Mouse (Mus musculus) liver, embryonic 14.5 days (tissue): ENCODE measurements at regions not wholly inside any gene's neighbourhood (a gene's known extent, or its start where the extent isn't known, plus 50 kb on each side); places are given as distances from the start of the nearest gene placed in this dataset.

Experiments
- ATAC-seq: fragments of 200-750 bp; cut with Nextera tagmentation; 2 replicates; pipeline ENCODE4 v1.8.0; 2017; ENCODE audit warnings: moderate number of reproducible peaks, mild to moderate bottlenecking, moderate library complexity; ENCODE audit not compliant: insufficient read depth
- DNase-seq, 3 experiments: peaks; one replicate each; pipeline ENCODE4 v3.0.0-alpha.2; 2012 to 2013; ENCODE audit warnings: low read depth in 3 of 3, low spot score in 3 of 3
- H3K27ac ChIP-seq: fragments of 300-500 bp; sonication (generic); 2 replicates; pipeline ENCODE4 v1.5.1; 2014; ENCODE audit warnings: moderate library complexity, mild to moderate bottlenecking, control low read depth, inconsistent platforms
- H3K27me3 ChIP-seq: fragments of 300-500 bp; sonication (generic); 2 replicates; pipeline ENCODE4 v1.6.1; 2014; ENCODE audit warnings: mild to moderate bottlenecking, low read length, moderate library complexity; ENCODE audit not compliant: control insufficient read depth, insufficient read depth
- H3K36me3 ChIP-seq: fragments of 300-500 bp; sonication (generic); replicated peaks from 2 replicates; pipeline ENCODE4 v1.6.1; 2014; ENCODE audit warnings: low read depth; ENCODE audit not compliant: control insufficient read depth, insufficient read depth
- H3K4me1 ChIP-seq, 2 experiments: fragments of 200-500 bp in 1 of 2; fragments of 300-500 bp in 1 of 2; sonication (generic) in 1 of 2; replicated peaks; 2 replicates each; pipeline ENCODE4 v1.6.1; 2012 to 2014; ENCODE audit warnings: antibody characterized with exemption in 1 of 2, inconsistent platforms in 1 of 2, low read length in 1 of 2; ENCODE audit not compliant: control insufficient read depth in 2 of 2, insufficient read depth in 2 of 2
- H3K4me2 ChIP-seq: fragments of 300-500 bp; sonication (generic); 2 replicates; pipeline ENCODE4 v1.6.1; 2014; ENCODE audit warnings: low read depth, mild to moderate bottlenecking, control low read depth, moderate library complexity
- H3K4me3 ChIP-seq, 2 experiments: fragments of 200-500 bp in 1 of 2; fragments of 300-500 bp in 1 of 2; sonication (generic) in 1 of 2; 2 replicates each; pipeline ENCODE4 v1.5.1; 2012 to 2014; ENCODE audit warnings: low read depth in 2 of 2, low read length in 2 of 2, mild to moderate bottlenecking in 2 of 2, control low read depth in 1 of 2, inconsistent platforms in 1 of 2, moderate library complexity in 1 of 2; ENCODE audit not compliant: insufficient read depth in 1 of 2
- H3K9ac ChIP-seq: fragments of 300-500 bp; sonication (generic); replicated peaks from 2 replicates; pipeline ENCODE4 v1.6.1; 2014; ENCODE audit warnings: mild to moderate bottlenecking, control low read depth, moderate library complexity
- H3K9me3 ChIP-seq: fragments of 300-500 bp; sonication (generic); 2 replicates; pipeline ENCODE4 v1.6.1; 2016; ENCODE audit warnings: low read length, mixed read lengths; ENCODE audit not compliant: control insufficient read depth
- CTCF ChIP-seq: IDR thresholded peaks from 2 replicates; pipeline ENCODE4 v1.5.1; 2016; ENCODE audit warnings: antibody characterized with exemption, low read depth, control low read depth
- EP300 ChIP-seq: IDR thresholded peaks from 2 replicates; pipeline ENCODE4 v1.6.1; 2016; ENCODE audit warnings: antibody characterized with exemption, low read depth
- WGBS: fragments of 180-500 bp; shearing (Covaris S2); extraction: QIAGEN DNeasy Blood & Tissue Kit; methylation state at CpG from one replicate; pipeline ENCODE4 v1.1.7; 2014; ENCODE audit not compliant: insufficient replicate concordance; 5-methylcytosine and 5-hydroxymethylcytosine counted together

- 65% methylated on average over 7 of the region's 7 CpGs for WGBS
- no peak overlapping the region for H3K9ac ChIP-seq
- no peak overlapping the region for H3K4me2 ChIP-seq
- H3K4me3 ChIP-seq = no peak overlapping the region
- H3K27me3 ChIP-seq = no peaks in the 10 kb centered on the region
- no peak for TF ChIP-seq CTCF
- no peak for TF ChIP-seq EP300
- no peak for ATAC-seq
- DNase-seq = no peak
- H3K9me3 ChIP-seq = no peaks in the 10 kb centered on the region
- no peaks in the 10 kb centered on the region for H3K4me1 ChIP-seq
- no peaks in the 10 kb centered on the region for H3K36me3 ChIP-seq
- H3K27ac ChIP-seq = no peak overlapping the region
Observed at GRCm38 (mm10) chr17:62297393-62298060, 583.6 kb downstream of the Efna5 start.

- Histone ChIP-seq H3K27ac (no peak overlapping the region), H3K4me3 (no peak overlapping the region), H3K27me3 (no peaks in the 10 kb centered on the region), H3K4me1 (no peaks in the 10 kb centered on the region), H3K9me3 (no peaks in the 10 kb centered on the region), H3K36me3 (no peaks in the 10 kb centered on the region), H3K9ac (no peak overlapping the region), H3K4me2 (no peak overlapping the region)
- DNase-seq (no peak), ATAC-seq (no peak)
- TF ChIP-seq CTCF = no peak
- no peak for TF ChIP-seq EP300
Observed at GRCm38 (mm10) chr17:62295412-62295811, 585.7 kb downstream of the Efna5 start.

- Histone ChIP-seq H3K4me2 (no peak overlapping the region), H3K4me3 (no peak overlapping the region), H3K4me1 (no peaks in the 10 kb centered on the region), H3K27me3 (no peaks in the 10 kb centered on the region), H3K9ac (no peak overlapping the region), H3K27ac (no peak overlapping the region), H3K36me3 (no peaks in the 10 kb centered on the region), H3K9me3 (no peaks in the 10 kb centered on the region)
- TF ChIP-seq CTCF (no peak), EP300 (no peak)
- ATAC-seq (no peak), DNase-seq (no peak)
- WGBS = 47% methylated on average over 5 of the region's 5 CpGs
Observed at GRCm38 (mm10) chr17:62292703-62293102, 588.4 kb downstream of the Efna5 start.

GRCm38 (mm10) chr17:62287666-62288065 is 593.5 kb downstream of the Efna5 start:
- H3K9ac ChIP-seq = no peak overlapping the region
- H3K4me1 ChIP-seq = no peaks in the 10 kb centered on the region
- no peak overlapping the region for H3K27ac ChIP-seq
- no peaks in the 10 kb centered on the region for H3K27me3 ChIP-seq
- H3K4me2 ChIP-seq = no peak overlapping the region
- no peak overlapping the region for H3K4me3 ChIP-seq
- no peak for DNase-seq
- H3K9me3 ChIP-seq = no peaks in the 10 kb centered on the region
- no peak for ATAC-seq
- H3K36me3 ChIP-seq = no peaks in the 10 kb centered on the region
- no peak for TF ChIP-seq CTCF
- TF ChIP-seq EP300 = no peak

- no peak for ATAC-seq
- TF ChIP-seq CTCF (no peak), EP300 (no peak)
- H3K27ac ChIP-seq = no peak overlapping the region
- no peaks in the 10 kb centered on the region for H3K4me1 ChIP-seq
- no peaks in the 10 kb centered on the region for H3K9me3 ChIP-seq
- H3K4me3 ChIP-seq = no peak overlapping the region
- DNase-seq = no peak
- H3K4me2 ChIP-seq = no peak overlapping the region
- no peaks in the 10 kb centered on the region for H3K36me3 ChIP-seq
- H3K9ac ChIP-seq = no peak overlapping the region
- no peaks in the 10 kb centered on the region for H3K27me3 ChIP-seq
- 32% methylated on average over 4 of the region's 4 CpGs for WGBS
Observed at GRCm38 (mm10) chr17:62287127-62287526, 594.0 kb downstream of the Efna5 start.
